Mouse (Mus musculus) midbrain, embryonic 11.5 days (tissue): ENCODE results near the gene Cenpa. TPM values are rescaled to one million over a fixed set of nuclear protein-coding genes. Genes with fewer than 3 reads are reported as not detected.

Source experiments
- ATAC-seq: fragments of 200-750 bp; cut with Nextera tagmentation; 2 replicates; pipeline ENCODE4 v1.8.0; 2017; ENCODE audit warnings: moderate TSS enrichment, moderate library complexity; ENCODE audit not compliant: low FRiP score
- DNase-seq: peaks from one replicate; pipeline ENCODE4 v3.0.0; 2015; ENCODE audit warnings: low spot score; ENCODE audit errors: missing footprints
- H3K27ac ChIP-seq: fragments of 300-500 bp; sonication (generic); 2 replicates; pipeline ENCODE4 v1.5.1; 2014; ENCODE audit warnings: low read depth, low read length
- H3K27me3 ChIP-seq: fragments of 300-500 bp; sonication (generic); 2 replicates; pipeline ENCODE4 v1.6.1; 2014; ENCODE audit warnings: mild to moderate bottlenecking, low read length, moderate library complexity, mixed read lengths; ENCODE audit not compliant: control insufficient read depth, insufficient read depth
- H3K36me3 ChIP-seq: fragments of 300-500 bp; sonication (generic); 2 replicates; pipeline ENCODE4 v1.6.1; 2014; ENCODE audit warnings: mild to moderate bottlenecking, low read length, moderate library complexity, mixed read lengths; ENCODE audit not compliant: control insufficient read depth, insufficient read depth
- H3K4me1 ChIP-seq: fragments of 300-500 bp; sonication (generic); 2 replicates; pipeline ENCODE4 v1.6.1; 2014; ENCODE audit warnings: low read length; ENCODE audit not compliant: control insufficient read depth, insufficient read depth
- H3K4me2 ChIP-seq: fragments of 300-500 bp; sonication (generic); 2 replicates; pipeline ENCODE4 v1.6.1; 2014; ENCODE audit warnings: mild to moderate bottlenecking, moderate library complexity
- H3K4me3 ChIP-seq: fragments of 300-500 bp; sonication (generic); 2 replicates; pipeline ENCODE4 v1.5.1; 2014; ENCODE audit warnings: low read depth, low read length
- H3K9ac ChIP-seq: fragments of 300-500 bp; sonication (generic); 2 replicates; pipeline ENCODE4 v1.6.1; 2014; ENCODE audit warnings: low read length
- H3K9me3 ChIP-seq: fragments of 300-500 bp; sonication (generic); 2 replicates; pipeline ENCODE4 v1.6.1; 2016; ENCODE audit warnings: low read length; ENCODE audit not compliant: control insufficient read depth
- WGBS: fragments of 180-500 bp; shearing (Covaris S2); extraction: QIAGEN DNeasy Blood & Tissue Kit; methylation state at CpG from one replicate; pipeline ENCODE4 v1.1.7; 2014; 5-methylcytosine and 5-hydroxymethylcytosine counted together
- microRNA-seq: library from miRNA; unstranded; fragments of <30 nt; microRNA quantifications from one replicate; pipeline ENCODE4, GENCODE M21; 2017
- polyA plus RNA-seq: library from polyadenylated mRNA; unstranded; fragments of >200 nt; fragmentation: Nextera tagmentation; extraction: Ambion mirVana; gene quantifications from 2 replicates; pipeline ENCODE4 v1.2.1, GENCODE M21; 2014

Cenpa gene
- polyA plus RNA-seq, 1 experiment from 2014 or later = 399 TPM

DNA sequence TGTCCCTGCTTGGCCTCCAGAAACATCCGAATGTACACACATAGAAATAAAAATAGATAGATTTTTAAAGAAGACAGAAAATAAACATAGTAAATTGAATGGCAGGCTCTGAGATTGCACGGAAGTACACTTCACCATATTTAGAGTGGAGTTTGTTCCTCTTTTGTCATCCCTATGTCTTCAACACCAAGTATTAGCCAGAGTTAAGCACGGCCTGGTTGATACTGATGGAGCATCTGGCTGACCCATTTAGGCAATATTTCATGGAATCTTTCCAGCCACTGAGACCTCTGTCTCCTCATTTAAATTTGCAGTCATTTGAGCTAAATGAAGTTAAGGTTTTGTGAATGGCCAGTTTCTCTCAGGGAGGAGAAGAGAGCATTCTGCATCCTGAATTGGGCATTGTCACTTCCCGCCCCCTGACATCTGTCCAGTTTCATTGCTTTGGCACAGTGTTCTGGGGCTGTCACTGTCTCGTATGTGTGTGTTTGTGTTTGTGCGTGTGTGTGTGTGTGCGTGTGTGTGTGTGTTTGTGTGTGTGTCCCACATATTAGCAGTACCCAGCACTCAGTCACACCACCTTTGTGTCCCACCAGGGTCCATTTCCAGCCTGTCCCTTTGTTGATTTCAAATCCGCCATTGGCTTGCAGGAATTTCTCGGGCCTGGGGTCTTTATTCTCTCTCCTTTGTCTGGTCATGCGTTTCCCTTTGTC lies 51.6 kb downstream of the Cenpa start:
- H3K9me3 ChIP-seq = no peaks in the 10 kb centered on the region
- H3K9ac ChIP-seq = peak overlapping the region; percentile 66
- 38% methylated on average over 10 of the region's 10 CpGs for WGBS
- peaks cover 2% of the 10 kb centered on the region; the same call in 1 of the 2 replicates for H3K36me3 ChIP-seq
- DNase-seq = peak; percentile 93
- H3K27me3 ChIP-seq = no peaks in the 10 kb centered on the region
- ATAC-seq = peak; percentile 63
- H3K4me3 ChIP-seq = peak overlapping the region; percentile 0; the same call in 1 of the 2 replicates
- H3K27ac ChIP-seq = peak overlapping the region; percentile 88
- peaks cover 29% of the 10 kb centered on the region for H3K4me1 ChIP-seq
- peak overlapping the region; percentile 30 for H3K4me2 ChIP-seq

DNA sequence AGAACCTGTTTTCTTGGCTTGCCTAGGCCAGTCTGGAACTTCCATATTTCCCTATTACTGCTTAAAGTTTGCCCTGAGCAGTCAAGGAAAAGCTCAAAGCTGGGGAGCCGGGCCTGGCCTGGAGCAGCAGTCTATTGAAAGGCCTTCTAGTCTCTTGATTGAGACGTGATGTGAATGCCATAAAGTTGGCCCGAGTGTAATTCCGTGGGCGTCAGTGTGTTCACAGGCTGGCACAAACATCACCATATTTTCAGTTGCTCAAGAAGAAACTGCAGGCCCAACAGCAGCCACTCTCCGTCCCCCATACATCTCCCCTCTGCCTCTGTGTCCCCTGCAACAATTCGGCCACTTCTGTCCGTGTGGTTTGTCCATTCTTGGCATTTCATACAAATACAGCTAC lies 55.4 kb downstream of the Cenpa start:
- H3K9me3 ChIP-seq = no peaks in the 10 kb centered on the region
- 88% methylated on average over 8 of the region's 8 CpGs for WGBS
- no peak for DNase-seq
- H3K4me1 ChIP-seq = peaks cover 19% of the 10 kb centered on the region
- H3K36me3 ChIP-seq = peaks cover 2% of the 10 kb centered on the region; the same call in 1 of the 2 replicates
- H3K4me3 ChIP-seq = no peak overlapping the region
- H3K4me2 ChIP-seq = no peak overlapping the region
- no peak overlapping the region for H3K9ac ChIP-seq
- ATAC-seq = no peak
- no peak overlapping the region for H3K27ac ChIP-seq
- H3K27me3 ChIP-seq = no peaks in the 10 kb centered on the region

Small RNA genes lying within 50 kb of the gene (microRNA-seq; reads per million reads assigned to microRNA genes)
- gene Mir5625 = not detected

Other genes with a start within 250 kb of the Cenpa start
- gene Otof, start 204.8 kb upstream of the Cenpa start, polyA plus RNA-seq = 0.25 and 0.59 TPM in 2 replicates
- not detected in 2 replicates for gene 1700001C02Rik, start 200.7 kb upstream of the Cenpa start, polyA plus RNA-seq
- gene Cib4, start 120.9 kb upstream of the Cenpa start, polyA plus RNA-seq = not detected in 2 replicates
- 0.27 and 0.50 TPM in 2 replicates for gene Kcnk3, start 78.6 kb upstream of the Cenpa start, polyA plus RNA-seq
- gene Slc35f6, start 18.8 kb upstream of the Cenpa start, polyA plus RNA-seq = 22.6 and 28.4 TPM in 2 replicates
- 81.4 and 89.1 TPM in 2 replicates for gene Dpysl5, start 44.8 kb downstream of the Cenpa start, polyA plus RNA-seq
- 35.0 and 40.5 TPM in 2 replicates for gene Mapre3, start 147.9 kb downstream of the Cenpa start, polyA plus RNA-seq
- gene Tmem214, start 201.2 kb downstream of the Cenpa start, polyA plus RNA-seq = 32.5 and 35.4 TPM in 2 replicates
- gene Agbl5, start 221.9 kb downstream of the Cenpa start, polyA plus RNA-seq = 22.0 and 22.3 TPM in 2 replicates
- 340 and 376 TPM in 2 replicates for gene Ost4, start 241.0 kb downstream of the Cenpa start, polyA plus RNA-seq
- 28.1 and 30.3 TPM in 2 replicates for gene Emilin1, start 246.6 kb downstream of the Cenpa start, polyA plus RNA-seq